In genomic region chr15:66475941-66476391, GRCm38 (mm10) we compare ENCODE assay signal across 9 mouse cellular contexts. TPM values are rescaled to one million over a fixed set of nuclear protein-coding genes. Genes with fewer than 3 reads are reported as not detected.
DNase-seq lines count a peak whose midpoint lies in the region; ATAC-seq lines count a peak whose summit lies in the region.
"Had no signal": no experiment of that assay in that cellular context is flagged by ENCODE, and none has a peak within 500 bp of the region (broad histone marks: within the 10 kb centered on the region; RNA-seq: fewer than 3 reads in every experiment).

No protein-coding gene starts in this region.

- 9% methylated on average over 5 of the region's 5 CpGs for WGBS in lung, embryonic 15.5 days

- H3K9me3 ChIP-seq in lung, embryonic 15.5 days = no peaks in the 10 kb centered on the region
- H3K9me3 ChIP-seq: embryonic facial prominence, embryonic 15.5 days had no signal

- H3K36me3 ChIP-seq in lung, embryonic 15.5 days = no peaks in the 10 kb centered on the region
- H3K36me3 ChIP-seq: embryonic facial prominence, embryonic 15.5 days had no signal

- 0 out of 2 replicates have a peak overlapping the region, but pooled peaks have one; percentile 14 for H3K4me2 ChIP-seq in lung, embryonic 15.5 days
- H3K4me2 ChIP-seq: embryonic facial prominence, embryonic 15.5 days had no signal

- H3K9ac ChIP-seq in lung, embryonic 15.5 days = no peak overlapping the region
- H3K9ac ChIP-seq: embryonic facial prominence, embryonic 15.5 days had no signal

- no peak overlapping the region for H3K4me3 ChIP-seq in lung, embryonic 15.5 days
- H3K4me3 ChIP-seq: embryonic facial prominence, embryonic 15.5 days had no signal

- ATAC-seq in cerebellum, adult (ENCODE audit: insufficient number of reproducible peaks, low FRiP score, low TSS enrichment) = peak; percentile 69; the same call in 1 of the 2 replicates
- no peak for ATAC-seq in lung, embryonic 15.5 days (ENCODE audit: borderline replicate concordance, extremely low read depth, low FRiP score, low TSS enrichment)

- no peaks in the 10 kb centered on the region for H3K4me1 ChIP-seq in lung, embryonic 15.5 days
- H3K4me1 ChIP-seq: embryonic facial prominence, embryonic 15.5 days had no signal

- H3K27me3 ChIP-seq in lung, embryonic 15.5 days = no peaks in the 10 kb centered on the region
- H3K27me3 ChIP-seq: embryonic facial prominence, embryonic 15.5 days had no signal

- no peak overlapping the region for H3K27ac ChIP-seq in lung, embryonic 15.5 days
- H3K27ac ChIP-seq: embryonic facial prominence, embryonic 15.5 days had no signal

- peak; percentile 9 for DNase-seq in ovary, postnatal 14 days (ENCODE audit: low spot score)
- no peak for DNase-seq in ovary, postnatal 36 days (ENCODE audit: low spot score)
- peak; percentile 53 for DNase-seq in forelimb bud, embryonic 11.5 days (ENCODE audit: low read depth, low spot score)
- DNase-seq in kidney, adult 11 months = peak; percentile 3
- DNase-seq in retina, embryonic 14.5 days (ENCODE audit: low spot score) = peak; percentile 81
- no peak for DNase-seq in urinary bladder, postnatal 25 days (ENCODE audit: low spot score)

RNA-seq across cellular contexts. Expression of gene Lrrc6, which starts 24.7 kb away (rescaled TPM):
- 0.70 and 1.1 TPM in 2 replicates for polyA plus RNA-seq in lung, embryonic 15.5 days (2015; fragmentation: Nextera tagmentation; extraction: Ambion mirVana)

Comparison
In these comparisons a context has a peak if more than half of its experiments do, and no peak if none do; other contexts are left out.
1. DNase-seq: peak in ovary, postnatal 14 days (single experiment), forelimb bud, embryonic 11.5 days (single experiment), kidney, adult 11 months (single experiment) and retina, embryonic 14.5 days (single experiment); none in ovary, postnatal 36 days (single experiment) and urinary bladder, postnatal 25 days (single experiment).